Mouse (Mus musculus): ENCODE data around the gene C6.

C6 gene

DNA sequence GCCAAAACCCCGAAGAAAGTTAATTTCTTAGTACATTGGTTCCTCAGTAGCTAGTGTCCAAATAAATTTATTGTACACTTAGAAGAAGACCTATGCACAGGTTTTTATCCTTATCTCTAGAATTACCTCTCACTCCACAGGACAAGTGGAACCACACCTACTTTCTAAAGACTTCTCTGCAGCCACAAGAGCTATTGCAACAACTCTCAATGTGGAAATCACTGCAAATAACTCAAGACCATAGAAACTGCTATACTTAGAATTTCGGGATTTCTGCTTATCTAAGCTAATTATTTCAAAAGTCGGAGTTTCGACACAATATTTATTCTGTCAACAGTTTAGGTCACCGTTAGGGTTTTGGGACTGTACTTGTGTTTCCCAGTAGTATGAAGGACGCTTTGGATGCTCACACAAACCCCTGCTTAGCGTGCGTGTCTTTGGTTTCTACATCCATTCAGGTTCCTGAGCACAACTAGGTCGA, at the start of gene C6:
Gene C6 (plus strand): TSS at position 346 of the 481 bp plus-strand sequence.
- DNase-seq (ENCODE audit: low read depth, low spot score): no peak

DNA sequence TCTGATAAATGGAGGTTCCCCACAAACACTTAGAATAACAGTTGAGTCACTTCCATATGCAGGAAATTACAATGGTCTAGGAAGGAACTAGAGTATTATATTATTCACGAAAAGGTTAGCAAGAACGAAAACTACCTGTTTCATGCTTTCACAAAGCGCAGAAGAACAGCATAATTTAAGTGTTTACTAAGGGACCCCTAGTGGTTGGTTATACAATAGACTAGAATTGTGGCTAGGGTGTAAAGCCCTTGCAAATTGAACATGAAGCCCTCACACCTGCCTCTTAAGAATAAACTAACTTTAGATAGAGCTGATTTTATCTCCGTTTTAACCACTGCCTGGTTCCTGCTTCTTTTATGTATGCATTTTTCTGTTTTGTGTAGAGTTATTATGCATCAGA, 29.4 kb upstream of the C6 start:
- no peak for DNase-seq (ENCODE audit: low read depth, low spot score)

DNA sequence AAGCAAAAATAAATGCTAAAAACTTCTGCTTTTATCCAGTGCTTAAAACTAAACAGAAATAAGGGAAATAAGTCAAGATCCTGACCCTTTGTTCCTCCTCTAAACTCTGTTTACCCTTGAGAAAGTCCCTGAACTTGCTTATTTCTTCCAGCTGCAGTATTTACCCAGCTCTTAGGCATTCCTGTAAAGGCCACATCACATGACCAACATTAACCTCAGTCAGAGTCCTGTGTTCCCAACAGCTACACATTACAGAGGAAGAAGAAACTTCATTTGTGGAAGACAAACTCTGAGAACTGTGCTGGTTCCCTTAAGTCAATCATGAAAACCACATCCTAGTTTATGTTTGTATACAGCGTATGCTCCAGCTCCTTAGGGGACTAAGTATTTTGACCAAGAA, 7.2 kb downstream of the C6 start:
- DNase-seq (ENCODE audit: low read depth, low spot score): no peak

DNA sequence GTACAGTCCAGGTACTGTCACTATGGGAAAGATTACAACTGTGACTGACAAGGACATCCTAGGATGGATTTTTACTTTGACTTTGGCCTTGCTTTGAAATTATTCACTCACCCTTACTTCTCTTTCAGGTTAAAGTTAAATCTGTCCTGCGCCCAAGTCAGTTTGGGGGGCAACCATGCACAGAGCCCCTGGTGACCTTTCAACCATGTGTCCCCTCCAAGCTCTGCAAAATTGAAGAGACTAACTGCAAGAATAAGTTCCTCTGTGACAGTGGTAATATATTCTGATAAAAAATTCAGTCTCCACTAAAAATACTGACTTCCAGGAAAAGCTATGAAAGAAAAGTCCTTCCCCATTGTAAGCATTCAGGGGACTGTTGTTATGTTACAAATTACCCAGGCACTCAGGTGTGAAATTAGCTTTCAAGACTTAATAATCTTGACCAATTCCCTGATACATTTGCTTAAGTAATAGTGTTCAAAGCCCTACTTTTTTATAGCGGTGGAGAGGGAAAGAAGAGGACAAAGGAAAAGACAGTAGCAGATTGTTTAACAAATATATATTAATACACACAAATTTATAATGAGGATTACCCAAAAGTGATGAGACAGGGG, 8.1 kb downstream of the C6 start:
- no peak for DNase-seq (ENCODE audit: low read depth, low spot score)

DNA sequence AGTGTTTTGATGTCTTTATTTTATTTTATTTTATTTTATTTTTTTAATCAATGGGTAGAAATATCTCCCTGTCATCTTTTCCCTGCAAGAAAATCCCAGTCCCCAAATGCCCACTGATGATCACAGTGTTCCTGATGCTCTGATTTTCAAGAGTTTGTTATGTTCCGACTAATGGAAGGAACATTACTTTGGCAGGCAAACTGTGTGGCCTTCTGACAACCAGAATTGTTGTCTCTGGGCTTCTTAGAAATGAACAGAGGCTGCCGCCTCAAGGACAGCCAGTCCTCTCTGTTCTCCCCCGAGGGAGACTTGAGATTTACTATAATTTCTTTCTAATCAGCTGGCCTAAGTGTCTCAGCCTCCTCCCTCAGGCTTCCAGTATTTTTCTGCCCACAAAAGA, 20.7 kb downstream of the C6 start:
- no peak for DNase-seq (ENCODE audit: low read depth, low spot score)

DNA sequence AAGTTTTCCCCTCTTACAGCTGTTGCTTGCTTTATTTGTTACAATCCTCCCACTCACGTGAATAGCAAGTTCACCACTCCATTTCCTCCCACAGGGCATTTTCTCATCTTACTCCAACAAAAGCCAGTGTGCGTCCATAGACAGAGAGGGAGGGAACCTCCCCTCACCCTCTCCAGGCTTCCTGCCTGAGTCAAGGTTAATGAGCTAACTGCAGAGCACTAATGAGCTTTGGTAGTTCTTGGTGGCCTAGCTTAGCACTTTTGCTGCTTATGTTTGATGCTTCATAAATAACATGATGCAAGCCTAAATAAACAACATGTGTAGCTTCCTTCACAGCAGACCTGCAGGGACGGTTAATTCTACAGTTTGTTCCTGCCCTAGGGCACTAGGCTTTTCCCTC, 63.4 kb downstream of the C6 start:
- DNase-seq (ENCODE audit: low read depth, low spot score): no peak

DNA sequence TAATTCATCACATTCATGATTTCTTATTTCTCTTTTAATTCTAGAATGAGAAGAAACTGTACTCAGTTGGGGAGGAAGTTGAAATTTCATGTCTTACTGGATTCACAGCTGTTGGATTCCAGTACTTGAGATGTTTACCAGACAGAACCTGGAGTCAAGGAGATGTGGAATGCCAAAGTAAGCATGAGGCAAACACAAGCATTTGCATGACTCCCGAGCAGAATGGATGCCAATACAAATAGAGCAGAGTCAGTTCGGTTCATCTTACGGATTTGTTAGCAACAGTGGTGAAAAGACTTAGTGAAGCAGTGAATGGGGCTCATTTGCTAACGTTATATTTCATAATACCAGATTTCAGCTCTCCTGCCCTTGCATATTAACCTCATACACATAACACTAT, 69.9 kb downstream of the C6 start:
- no peak for DNase-seq (ENCODE audit: low read depth, low spot score)

DNA sequence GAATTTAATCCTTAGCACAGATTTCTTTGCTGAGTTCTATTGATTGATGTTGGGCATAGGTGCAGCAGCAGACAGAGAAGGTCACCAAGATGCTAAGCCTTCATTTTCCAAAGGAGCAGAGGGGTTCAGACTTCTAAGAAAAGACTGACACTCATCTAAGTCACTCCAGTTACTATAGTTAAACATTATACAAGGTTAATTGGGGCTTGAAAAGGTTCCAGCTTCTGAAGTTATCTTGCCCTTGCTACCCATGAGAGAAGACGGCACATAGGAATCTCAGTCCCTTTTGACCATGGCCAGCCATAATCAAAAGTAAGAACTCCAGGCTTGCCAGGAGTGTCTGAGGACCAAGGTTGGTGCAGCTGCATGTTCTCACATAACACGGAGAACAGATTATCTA, 77.3 kb downstream of the C6 start:
- DNase-seq (ENCODE audit: low read depth, low spot score): no peak

DNA sequence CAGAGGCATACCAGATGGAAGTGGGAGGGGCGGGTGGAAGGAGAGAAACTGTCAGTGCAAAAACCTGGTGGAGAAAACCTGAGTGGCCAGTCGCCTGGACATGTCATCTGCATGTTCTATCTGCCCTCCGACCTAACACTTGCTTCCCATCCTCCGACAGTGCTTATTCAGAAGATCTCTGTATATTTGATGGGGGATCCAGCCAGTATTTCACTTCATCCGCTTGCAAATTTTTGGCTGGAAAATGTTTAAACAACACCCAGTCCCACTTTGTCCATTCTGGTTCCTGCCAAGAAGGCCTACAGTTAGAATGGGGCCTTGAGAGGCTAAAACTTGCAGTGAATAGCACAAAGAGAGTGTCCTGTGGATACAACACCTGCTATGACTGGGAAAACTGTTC, 81.2 kb downstream of the C6 start:
- DNase-seq (ENCODE audit: low read depth, low spot score): no peak

DNA sequence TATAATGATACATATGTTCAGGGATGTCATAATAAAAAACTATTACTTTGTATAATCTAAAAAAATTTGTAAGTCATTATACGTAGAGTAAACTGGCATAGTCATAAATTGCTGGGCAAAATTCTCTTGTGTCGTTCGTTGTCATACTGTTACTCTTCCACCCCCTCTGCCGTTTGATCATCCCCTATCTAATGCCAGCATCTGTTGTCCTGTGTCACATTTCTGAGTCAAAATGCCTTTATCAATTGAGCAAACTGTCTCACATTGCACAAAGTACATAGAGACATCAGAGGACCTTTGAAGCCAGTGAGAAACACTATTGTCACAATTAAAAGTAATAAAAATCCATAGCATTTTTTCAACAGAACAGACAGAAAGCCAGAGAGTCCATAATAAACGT, 88.0 kb downstream of the C6 start:
- no peak for DNase-seq (ENCODE audit: low read depth, low spot score)

DNA sequence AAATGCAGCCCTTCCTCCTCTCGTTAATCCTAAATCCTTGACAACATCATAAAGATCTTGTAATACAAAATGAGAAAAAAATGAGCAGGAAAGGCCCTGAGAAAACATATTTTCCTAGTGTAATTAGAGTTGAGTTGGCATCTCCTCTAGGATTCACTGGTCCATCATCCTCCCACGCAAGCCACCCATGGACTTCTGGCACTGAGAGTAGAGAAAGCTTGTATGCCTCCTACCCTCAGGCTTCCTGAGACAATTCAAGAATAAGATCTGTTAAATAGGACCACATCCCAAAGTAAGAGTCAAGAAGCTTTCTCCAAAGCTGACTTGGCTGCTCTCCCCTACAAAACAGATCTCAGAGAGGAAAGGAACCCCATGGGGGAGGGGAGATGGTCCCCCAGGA, 88.7 kb downstream of the C6 start:
- DNase-seq (ENCODE audit: low read depth, low spot score): no peak

DNA sequence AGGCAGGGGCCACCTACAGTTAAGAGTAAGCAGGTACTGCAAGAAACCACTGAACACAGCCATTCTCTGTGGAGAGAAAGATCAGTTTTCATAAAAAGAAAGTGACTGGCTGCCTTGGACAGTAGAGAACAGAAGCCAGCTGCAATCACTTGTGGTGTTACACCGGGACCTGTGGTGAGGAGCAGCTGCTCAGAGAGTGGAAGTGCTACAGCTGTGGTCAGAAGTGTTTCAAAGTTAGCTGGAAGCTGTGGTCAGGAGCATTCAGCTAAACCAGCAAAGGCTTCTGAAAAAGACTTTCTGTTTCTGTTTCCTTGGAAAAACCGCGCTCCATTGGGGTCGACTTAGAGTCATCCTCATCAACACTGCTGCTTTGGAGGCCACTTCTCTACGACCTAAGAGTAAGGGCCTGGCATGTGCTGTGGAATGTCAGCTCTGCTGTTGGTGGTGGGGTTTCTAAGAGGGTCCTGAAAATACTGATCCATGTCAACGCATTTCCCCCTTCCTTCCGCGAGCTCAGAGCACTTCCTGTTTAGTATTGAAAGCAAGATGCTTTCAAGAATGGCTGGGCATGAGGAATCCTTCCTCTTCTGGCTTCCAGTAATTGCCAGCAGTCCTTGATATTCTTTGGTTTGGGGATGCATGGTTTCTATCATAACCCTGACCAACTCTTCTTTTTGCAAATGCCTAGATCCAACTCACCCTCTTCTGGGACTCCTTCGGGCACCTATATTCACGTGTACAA, 89.9 kb downstream of the C6 start:
- no peak for DNase-seq (ENCODE audit: low read depth, low spot score)

DNA sequence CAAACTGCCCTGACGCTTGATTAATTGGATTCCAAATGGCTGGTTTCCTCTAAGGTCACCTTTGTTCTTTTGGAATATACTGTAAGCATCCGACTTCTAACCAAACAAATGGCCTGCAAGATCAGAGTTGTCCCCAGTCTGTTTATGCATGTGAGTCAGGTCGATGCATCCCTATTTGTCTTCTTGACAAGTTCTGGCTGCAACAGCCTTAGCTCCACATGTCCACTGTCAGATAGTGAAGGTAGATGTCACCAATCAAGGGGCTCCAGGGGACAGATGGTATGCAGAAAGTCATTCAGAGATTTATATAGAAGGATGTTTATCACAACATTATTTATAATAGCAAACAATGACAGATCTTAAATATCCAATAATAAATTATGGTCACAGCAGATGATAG, 91.5 kb downstream of the C6 start:
- DNase-seq (ENCODE audit: low read depth, low spot score): no peak

DNA sequence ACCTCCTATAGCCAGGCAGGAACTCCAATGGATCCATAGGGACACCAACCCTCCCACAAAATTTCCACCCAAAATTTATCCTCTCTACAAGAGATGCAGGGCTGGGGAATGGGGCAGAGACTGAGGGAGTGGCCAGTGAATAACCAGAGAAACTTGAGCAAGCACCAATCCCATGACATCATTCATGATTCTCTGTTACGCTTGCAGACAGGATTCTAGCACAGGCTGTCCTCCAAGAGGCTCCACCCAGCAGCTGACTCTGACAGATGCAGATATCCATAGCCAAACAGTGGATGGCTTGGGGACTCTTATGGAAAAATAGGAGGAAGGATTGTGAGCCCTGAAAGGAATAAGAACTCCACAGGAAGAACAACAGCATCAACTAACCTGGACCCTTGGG, 94.2 kb downstream of the C6 start:
- no peak for DNase-seq (ENCODE audit: low read depth, low spot score)

DNA sequence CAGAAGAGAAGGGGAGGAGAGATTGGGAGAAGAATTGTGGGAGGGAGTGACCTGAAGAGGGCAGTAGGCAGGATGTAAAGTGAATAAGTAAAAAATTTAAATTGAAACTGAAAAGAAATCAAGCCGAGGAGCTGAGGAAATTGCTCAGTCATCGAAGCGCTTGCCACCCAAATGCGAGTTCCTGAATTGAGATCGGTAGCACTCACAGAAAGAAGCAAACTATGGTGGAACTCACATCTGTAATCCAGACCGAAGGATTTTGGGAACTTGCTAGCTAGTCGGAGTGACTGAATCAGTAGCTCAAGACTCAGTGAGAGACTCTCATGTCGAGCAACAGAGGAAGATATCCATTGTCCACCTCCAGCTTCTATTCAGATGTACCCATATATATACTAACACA, 94.8 kb downstream of the C6 start:
- no peak for DNase-seq (ENCODE audit: low read depth, low spot score)

DNA sequence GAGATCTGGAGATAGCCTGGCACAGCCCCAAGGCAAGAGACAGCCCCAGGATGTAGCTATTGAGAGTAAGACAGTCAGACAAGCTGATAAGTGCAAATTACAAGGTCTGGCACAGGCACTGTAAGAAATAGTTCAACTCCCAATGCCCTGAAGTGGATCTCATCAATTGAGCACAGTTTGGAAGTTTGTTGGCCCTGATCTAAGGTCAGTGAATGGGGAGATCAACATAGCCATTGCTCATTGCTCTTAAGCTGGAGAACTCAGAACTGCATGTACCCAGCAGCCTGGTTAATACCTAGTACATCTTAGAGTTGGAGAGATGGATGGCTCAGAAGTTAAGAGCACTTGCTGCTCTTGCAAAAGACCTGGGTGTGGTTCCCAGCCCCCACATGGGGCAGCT, 100.8 kb downstream of the C6 start:
- no peak for DNase-seq (ENCODE audit: low read depth, low spot score)

DNA sequence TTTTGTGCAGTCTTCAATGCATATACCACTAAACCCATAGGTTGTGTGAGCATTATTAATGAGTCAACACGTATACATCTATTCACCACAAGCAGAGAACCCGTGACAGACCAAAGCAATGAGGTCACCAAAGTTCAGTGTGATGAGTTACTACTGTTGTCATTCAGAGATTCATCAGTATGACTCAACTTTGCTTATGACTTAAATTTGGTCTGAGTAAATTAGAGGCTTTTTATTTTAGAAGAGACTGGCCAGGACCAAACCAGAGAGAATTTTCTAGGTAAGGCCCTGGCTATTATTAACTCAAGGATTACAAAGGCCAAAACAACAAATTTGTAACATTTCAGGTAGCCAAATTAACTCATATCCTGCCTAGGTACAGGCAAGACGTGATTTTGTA, 109.4 kb downstream of the C6 start:
- no peak for DNase-seq (ENCODE audit: low read depth, low spot score)

DNA sequence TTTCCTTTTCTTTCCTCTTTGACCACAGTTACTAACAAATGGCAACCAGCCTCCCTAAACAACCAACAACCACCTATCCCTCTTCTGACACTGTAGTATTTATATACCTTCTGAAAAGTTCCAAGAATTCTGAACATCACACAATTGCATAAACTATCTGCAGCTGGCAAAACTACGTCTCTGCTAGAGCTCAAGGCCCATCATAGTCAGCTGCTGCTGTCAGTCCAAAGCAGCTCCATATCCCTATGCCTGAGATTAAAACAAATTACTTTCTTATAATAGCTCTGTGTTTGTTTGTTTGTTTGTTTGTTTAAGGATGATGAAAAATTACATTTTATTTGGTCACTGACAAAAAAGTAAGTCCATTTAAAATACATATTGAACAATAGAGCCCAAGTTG, 123.0 kb downstream of the C6 start:
- no peak for DNase-seq (ENCODE audit: low read depth, low spot score)

Data from WW6 (cell line).